Mouse (Mus musculus): ENCODE results near the gene Gm49339. TPM values are rescaled to one million over a fixed set of nuclear protein-coding genes. Genes with fewer than 3 reads are reported as not detected.
"Not testable (repeated sequence)": the region's sequence is repeated elsewhere in the genome, so short reads cannot be mapped to it uniquely, and the experiment has no call there.

Gene Gm49339
- total RNA-seq, 1 experiment, result not detected

- TF ChIP-seq ZNF384 (IDR thresholded peaks at IDR 0.05; ENCODE audit: low read depth, low read length) (no peak), MAFK (IDR thresholded peaks at IDR 0.05; ENCODE audit: insufficient read depth, low read depth, low read length) (no peak), HCFC1 (IDR thresholded peaks at IDR 0.05; ENCODE audit: borderline replicate concordance, insufficient read depth, low read length) (no peak), CHD2 (IDR thresholded peaks at IDR 0.05; ENCODE audit: low read depth, low read length) (no peak), ZC3H11A (IDR thresholded peaks at IDR 0.05; ENCODE audit: borderline replicate concordance, low read depth, low read length) (no peak)
- no peak overlapping the region for H3K9ac ChIP-seq (ENCODE audit: insufficient read depth, low read depth, low read length, poor library complexity, severe bottlenecking)
- in situ Hi-C loops (cut with MboI; ENCODE audit: low sequenced_read_pairs in 2 of 2, unreplicated experiment in 2 of 2), result no loop called here
- no peaks in the 10 kb centered on the region for H3K36me3 ChIP-seq (ENCODE audit: control insufficient read depth, insufficient read depth, low read length, poor library complexity, severe bottlenecking)
- H3K9me3 ChIP-seq (ENCODE audit: control insufficient read depth, insufficient read depth, low read depth, low read length), result no peaks in the 10 kb centered on the region
- no peak overlapping the region for H3K4me3 ChIP-seq (ENCODE audit: insufficient read depth in 1 of 2, low read depth in 1 of 2, low read length in 2 of 2, poor library complexity in 1 of 2, severe bottlenecking in 1 of 2)
- H3K27ac ChIP-seq (ENCODE audit: insufficient read depth, low read depth, low read length, poor library complexity, severe bottlenecking), result no peak overlapping the region
- H3K4me1 ChIP-seq (ENCODE audit: control insufficient read depth in 2 of 2, insufficient read depth in 2 of 2, low read length in 2 of 2, poor library complexity in 1 of 2), result no peaks in the 10 kb centered on the region
- DNase-seq (ENCODE audit: low read depth, low spot score), result no peak
Measured at GRCm38 (mm10) chr10:51454365-51454764, 26.0 kb upstream of the Gm49339 start.

- H3K9ac ChIP-seq (ENCODE audit: insufficient read depth, low read depth, low read length, poor library complexity, severe bottlenecking), result no peak overlapping the region
- TF ChIP-seq CHD2 (IDR thresholded peaks at IDR 0.05; ENCODE audit: low read depth, low read length), result no peak
- TF ChIP-seq HCFC1 (IDR thresholded peaks at IDR 0.05; ENCODE audit: borderline replicate concordance, insufficient read depth, low read length), result no peak
- no peak for TF ChIP-seq MAFK (IDR thresholded peaks at IDR 0.05; ENCODE audit: insufficient read depth, low read depth, low read length)
- no peak for TF ChIP-seq ZNF384 (IDR thresholded peaks at IDR 0.05; ENCODE audit: low read depth, low read length)
- no peak for TF ChIP-seq ZC3H11A (IDR thresholded peaks at IDR 0.05; ENCODE audit: borderline replicate concordance, low read depth, low read length)
- in situ Hi-C loops (cut with MboI; ENCODE audit: low sequenced_read_pairs in 2 of 2, unreplicated experiment in 2 of 2), result no loop called here
- no peak for DNase-seq (ENCODE audit: low read depth, low spot score)
- H3K4me1 ChIP-seq (ENCODE audit: control insufficient read depth in 2 of 2, insufficient read depth in 2 of 2, low read length in 2 of 2, poor library complexity in 1 of 2), result no peaks in the 10 kb centered on the region
- no peaks in the 10 kb centered on the region for H3K9me3 ChIP-seq (ENCODE audit: control insufficient read depth, insufficient read depth, low read depth, low read length)
- no peak overlapping the region for H3K27ac ChIP-seq (ENCODE audit: insufficient read depth, low read depth, low read length, poor library complexity, severe bottlenecking)
- H3K4me3 ChIP-seq (ENCODE audit: insufficient read depth in 1 of 2, low read depth in 1 of 2, low read length in 2 of 2, poor library complexity in 1 of 2, severe bottlenecking in 1 of 2), result no peak overlapping the region
- H3K36me3 ChIP-seq (ENCODE audit: control insufficient read depth, insufficient read depth, low read length, poor library complexity, severe bottlenecking), result no peaks in the 10 kb centered on the region
Measured at GRCm38 (mm10) chr10:51455762-51456161, 24.6 kb upstream of the Gm49339 start.

- no peak for DNase-seq (ENCODE audit: low read depth, low spot score)
- no peaks in the 10 kb centered on the region for H3K9me3 ChIP-seq (ENCODE audit: control insufficient read depth, insufficient read depth, low read depth, low read length)
- H3K9ac ChIP-seq (ENCODE audit: insufficient read depth, low read depth, low read length, poor library complexity, severe bottlenecking), result no peak overlapping the region
- no peaks in the 10 kb centered on the region for H3K36me3 ChIP-seq (ENCODE audit: control insufficient read depth, insufficient read depth, low read length, poor library complexity, severe bottlenecking)
- H3K27ac ChIP-seq (ENCODE audit: insufficient read depth, low read depth, low read length, poor library complexity, severe bottlenecking), result no peak overlapping the region
- in situ Hi-C loops (cut with MboI; ENCODE audit: low sequenced_read_pairs in 2 of 2, unreplicated experiment in 2 of 2), result no loop called here
- H3K4me3 ChIP-seq (ENCODE audit: insufficient read depth in 1 of 2, low read depth in 1 of 2, low read length in 2 of 2, poor library complexity in 1 of 2, severe bottlenecking in 1 of 2), result no peak overlapping the region
- TF ChIP-seq MAFK (IDR thresholded peaks at IDR 0.05; ENCODE audit: insufficient read depth, low read depth, low read length) (no peak), ZC3H11A (IDR thresholded peaks at IDR 0.05; ENCODE audit: borderline replicate concordance, low read depth, low read length) (no peak), ZNF384 (IDR thresholded peaks at IDR 0.05; ENCODE audit: low read depth, low read length) (no peak), CHD2 (IDR thresholded peaks at IDR 0.05; ENCODE audit: low read depth, low read length) (no peak), HCFC1 (IDR thresholded peaks at IDR 0.05; ENCODE audit: borderline replicate concordance, insufficient read depth, low read length) (no peak)
- H3K4me1 ChIP-seq (ENCODE audit: control insufficient read depth in 2 of 2, insufficient read depth in 2 of 2, low read length in 2 of 2, poor library complexity in 1 of 2), result no peaks in the 10 kb centered on the region
Measured at GRCm38 (mm10) chr10:51456369-51456768, 24.0 kb upstream of the Gm49339 start.

GRCm38 (mm10) chr10:51463800-51464199, 16.6 kb upstream of the Gm49339 start:
- H3K4me1 ChIP-seq (ENCODE audit: control insufficient read depth in 2 of 2, insufficient read depth in 2 of 2, low read length in 2 of 2, poor library complexity in 1 of 2); in situ Hi-C loops (cut with MboI; ENCODE audit: low sequenced_read_pairs in 2 of 2, unreplicated experiment in 2 of 2); H3K9ac ChIP-seq (ENCODE audit: insufficient read depth, low read depth, low read length, poor library complexity, severe bottlenecking); H3K36me3 ChIP-seq (ENCODE audit: control insufficient read depth, insufficient read depth, low read length, poor library complexity, severe bottlenecking); H3K9me3 ChIP-seq (ENCODE audit: control insufficient read depth, insufficient read depth, low read depth, low read length); H3K4me3 ChIP-seq (ENCODE audit: insufficient read depth in 1 of 2, low read depth in 1 of 2, low read length in 2 of 2, poor library complexity in 1 of 2, severe bottlenecking in 1 of 2): not testable (repeated sequence)
- DNase-seq (ENCODE audit: low read depth, low spot score), result peak; percentile 71
- H3K27ac ChIP-seq (ENCODE audit: insufficient read depth, low read depth, low read length, poor library complexity, severe bottlenecking), result peak overlapping the region; percentile 84; the same call in 1 of the 2 replicates
- TF ChIP-seq MAFK (IDR thresholded peaks at IDR 0.05; ENCODE audit: insufficient read depth, low read depth, low read length), result peak; percentile 54

- H3K9me3 ChIP-seq (ENCODE audit: control insufficient read depth, insufficient read depth, low read depth, low read length); H3K4me3 ChIP-seq (ENCODE audit: insufficient read depth in 1 of 2, low read depth in 1 of 2, low read length in 2 of 2, poor library complexity in 1 of 2, severe bottlenecking in 1 of 2); H3K27ac ChIP-seq (ENCODE audit: insufficient read depth, low read depth, low read length, poor library complexity, severe bottlenecking); H3K4me1 ChIP-seq (ENCODE audit: control insufficient read depth in 2 of 2, insufficient read depth in 2 of 2, low read length in 2 of 2, poor library complexity in 1 of 2); DNase-seq (ENCODE audit: low read depth, low spot score); H3K36me3 ChIP-seq (ENCODE audit: control insufficient read depth, insufficient read depth, low read length, poor library complexity, severe bottlenecking); H3K9ac ChIP-seq (ENCODE audit: insufficient read depth, low read depth, low read length, poor library complexity, severe bottlenecking); in situ Hi-C loops (cut with MboI; ENCODE audit: low sequenced_read_pairs in 2 of 2, unreplicated experiment in 2 of 2): not testable (repeated sequence)
Measured at GRCm38 (mm10) chr10:51490691-51491090, 10.3 kb downstream of the Gm49339 start, which contains the start of gene Lilrb4a. Gene Lilrb4a, plus strand, starts transcription at chr10:51490956.
